Mouse (Mus musculus): ENCODE measurements around the gene Vps35l.

The Vps35l gene

DNA sequence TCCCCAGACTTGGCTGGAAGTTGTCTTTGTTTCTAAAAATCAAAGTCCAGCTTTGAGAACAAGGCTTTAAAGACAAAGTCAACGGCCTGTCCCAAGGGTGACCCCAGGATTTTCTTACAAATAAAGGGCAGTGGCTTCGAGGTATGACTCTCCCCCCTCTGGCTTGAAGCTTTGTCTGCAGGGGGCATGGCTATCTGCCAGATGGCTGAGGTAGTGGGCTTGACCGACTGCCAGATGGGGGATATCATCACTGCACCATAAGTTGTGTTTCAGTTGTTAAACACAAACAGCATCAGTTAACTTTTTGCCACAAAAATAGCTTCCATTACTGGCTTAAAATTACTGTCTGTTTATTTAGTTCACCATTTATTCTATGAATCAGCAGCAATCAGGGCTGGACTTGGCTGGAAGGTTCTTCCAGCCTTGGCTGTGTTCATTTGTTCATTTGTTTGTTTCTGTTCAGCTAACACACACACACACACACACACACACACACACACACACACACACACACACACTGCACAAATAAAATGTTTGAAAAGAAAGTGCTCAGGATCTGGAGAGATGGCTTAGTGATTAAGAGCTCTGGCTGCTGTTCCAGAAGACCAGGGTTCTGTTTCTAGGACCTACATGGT is 149.1 kb downstream of the Vps35l start:
- no peak for DNase-seq

All from thymus, postnatal 14 days (tissue).